Mouse (Mus musculus) urinary bladder, postnatal 4 days (tissue): ENCODE measurements at regions not wholly inside any gene's neighbourhood (a gene's known extent, or its start where the extent isn't known, plus 50 kb on each side); places are given as distances from the start of the nearest gene placed in this dataset.

Source experiments
- DNase-seq, 2 experiments: peaks; one replicate each; pipeline ENCODE4 v3.0.0; 2021 to 2022; ENCODE audit warnings: low spot score in 2 of 2

GRCm38 (mm10) chr2:61354104-61354503 is 224.3 kb upstream of the Tank start:
- peak in 1 of 2 experiments; percentile 21 for DNase-seq

GRCm38 (mm10) chr2:61347451-61347850 is 230.9 kb upstream of the Tank start:
- DNase-seq = no peak

- no peak for DNase-seq
Observed at GRCm38 (mm10) chr2:61346012-61346760, 232.2 kb upstream of the Tank start.

- DNase-seq = no peak
Observed at GRCm38 (mm10) chr2:61345311-61345710, 233.1 kb upstream of the Tank start.

GRCm38 (mm10) chr2:61344556-61345131 is 233.7 kb upstream of the Tank start:
- no peak for DNase-seq

- DNase-seq = no peak
Observed at GRCm38 (mm10) chr2:61341254-61341653, 237.1 kb upstream of the Tank start.

GRCm38 (mm10) chr2:61319226-61319625 is 259.2 kb upstream of the Tank start:
- no peak for DNase-seq

GRCm38 (mm10) chr2:61310405-61310804 is 268.0 kb upstream of the Tank start:
- DNase-seq = no peak

- DNase-seq = no peak
Observed at GRCm38 (mm10) chr2:61309219-61309618, 269.2 kb upstream of the Tank start.

GRCm38 (mm10) chr2:61297135-61297534 is 281.2 kb upstream of the Tank start:
- no peak for DNase-seq

GRCm38 (mm10) chr2:61296606-61297005 is 281.8 kb upstream of the Tank start:
- no peak for DNase-seq

- no peak for DNase-seq
Observed at GRCm38 (mm10) chr2:61295261-61295964, 283.0 kb upstream of the Tank start.

- DNase-seq = no peak
Observed at GRCm38 (mm10) chr2:61288246-61288645, 290.1 kb upstream of the Tank start.

- DNase-seq = no peak
Observed at GRCm38 (mm10) chr2:61284706-61285105, 293.7 kb upstream of the Tank start.

GRCm38 (mm10) chr2:61283829-61284601 is 294.4 kb upstream of the Tank start:
- no peak for DNase-seq

GRCm38 (mm10) chr2:61272721-61273120 is 305.7 kb upstream of the Tank start:
- no peak for DNase-seq

GRCm38 (mm10) chr2:61267706-61268105 is 304.7 kb upstream of the Rbms1 start:
- no peak for DNase-seq

GRCm38 (mm10) chr2:61250068-61250800 is 287.2 kb upstream of the Rbms1 start:
- DNase-seq = no peak

- no peak for DNase-seq
Observed at GRCm38 (mm10) chr2:61247956-61248355, 285.0 kb upstream of the Rbms1 start.

GRCm38 (mm10) chr2:61247336-61247735 is 284.3 kb upstream of the Rbms1 start:
- DNase-seq = no peak

- no peak for DNase-seq
Observed at GRCm38 (mm10) chr2:61246691-61247258, 283.8 kb upstream of the Rbms1 start.
